Mouse (Mus musculus): ENCODE measurements around the gene Arhgap28. TPM values are rescaled to one million over a fixed set of nuclear protein-coding genes. Genes with fewer than 3 reads are reported as not detected.

Arhgap28 gene
- polyA plus RNA-seq (2015; fragmentation: Nextera tagmentation; extraction: Ambion mirVana): 26.1 and 26.7 TPM in 2 replicates

DNA sequence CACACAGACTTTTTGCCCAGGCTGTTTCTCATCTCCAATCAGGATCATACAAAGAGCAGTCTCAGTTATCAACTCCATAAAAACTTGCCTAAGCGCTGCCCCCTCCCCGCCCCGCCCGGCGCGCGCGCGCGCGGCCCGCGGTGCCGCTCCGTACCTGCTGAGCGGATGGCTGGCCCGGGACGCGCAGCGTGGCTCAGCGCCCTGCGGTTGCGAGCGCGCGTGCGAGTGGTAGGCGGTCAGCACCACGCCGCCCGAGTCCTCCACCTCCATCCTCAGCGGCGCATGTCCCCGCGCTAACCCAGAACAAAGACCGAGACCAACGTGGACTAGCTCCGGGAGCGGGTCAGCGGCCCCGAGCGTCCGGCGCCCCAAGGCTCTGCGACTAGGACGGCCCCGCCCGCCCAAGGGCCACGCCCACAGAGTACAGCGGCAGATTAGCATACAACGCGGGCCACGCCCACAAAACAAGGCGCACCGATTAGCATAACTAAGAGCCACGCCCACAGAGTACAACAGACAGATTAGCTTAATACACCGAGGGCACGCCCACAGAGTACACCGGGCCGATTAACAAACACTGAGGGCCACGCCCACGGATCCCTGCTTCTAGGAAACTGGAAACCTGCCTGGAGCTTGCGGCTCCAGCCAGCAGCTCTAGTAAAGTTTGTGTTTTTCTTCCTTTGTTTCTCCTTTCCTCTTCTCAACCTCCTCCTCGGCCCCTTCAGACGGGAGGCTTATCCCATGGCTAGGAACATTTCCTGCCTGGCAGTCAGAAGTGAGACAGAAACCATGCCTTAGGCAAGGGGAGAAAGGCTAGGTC is at the start of gene Arhgap28:
Gene Arhgap28 (minus strand): TSS at position 380 of the 820 bp plus-strand sequence.
- ATAC-seq (ENCODE audit: insufficient read depth, low FRiP score): peak; percentile 95
- Histone ChIP-seq H3K27ac (ENCODE audit: low read length) (peak within 1 kb of the TSS; percentile 98), H3K9me3 (replicated peaks; ENCODE audit: control insufficient read depth, low read length) (no peaks in the 10 kb centered on the region), H3K4me2 (ENCODE audit: low read depth, low read length) (peak within 1 kb of the TSS; percentile 67), H3K4me3 (replicated peaks; ENCODE audit: low read length) (peak within 1 kb of the TSS; percentile 80), H3K4me1 (ENCODE audit: control insufficient read depth, insufficient read depth, low read length) (peaks cover 24% of the 10 kb centered on the region; the same call in 1 of the 2 replicates), H3K9ac (ENCODE audit: low read length) (peak within 1 kb of the TSS; percentile 83), H3K27me3 (ENCODE audit: control insufficient read depth, insufficient read depth, low read length) (no peaks in the 10 kb centered on the region), H3K36me3 (ENCODE audit: control insufficient read depth, insufficient read depth, low read length) (no peaks in the 10 kb centered on the region)
- WGBS: under 1% methylated on average over 65 of the region's 65 CpGs

- H3K4me3 ChIP-seq (replicated peaks; ENCODE audit: low read length): no peak overlapping the region
- peak overlapping the region; percentile 55; the same call in 1 of the 2 replicates for H3K27ac ChIP-seq (ENCODE audit: low read length)
- ATAC-seq (ENCODE audit: insufficient read depth, low FRiP score): 0 out of 2 replicates have a peak, but pooled peaks have one; percentile 45
- no peak overlapping the region for H3K4me2 ChIP-seq (ENCODE audit: low read depth, low read length)
- 55% methylated on average over 7 of the region's 7 CpGs for WGBS
- H3K9ac ChIP-seq (ENCODE audit: low read length): peak overlapping the region; percentile 21; the same call in 1 of the 2 replicates
- H3K36me3 ChIP-seq (ENCODE audit: control insufficient read depth, insufficient read depth, low read length): no peaks in the 10 kb centered on the region
- H3K9me3 ChIP-seq (replicated peaks; ENCODE audit: control insufficient read depth, low read length): no peaks in the 10 kb centered on the region
- H3K27me3 ChIP-seq (ENCODE audit: control insufficient read depth, insufficient read depth, low read length): no peaks in the 10 kb centered on the region
- H3K4me1 ChIP-seq (ENCODE audit: control insufficient read depth, insufficient read depth, low read length): 0 out of 2 replicates have a peak, but pooled peaks cover 5% of the 10 kb centered on the region
Measured at GRCm38 (mm10) chr17:68046341-68046675, 42.4 kb upstream of the Arhgap28 start.

DNA sequence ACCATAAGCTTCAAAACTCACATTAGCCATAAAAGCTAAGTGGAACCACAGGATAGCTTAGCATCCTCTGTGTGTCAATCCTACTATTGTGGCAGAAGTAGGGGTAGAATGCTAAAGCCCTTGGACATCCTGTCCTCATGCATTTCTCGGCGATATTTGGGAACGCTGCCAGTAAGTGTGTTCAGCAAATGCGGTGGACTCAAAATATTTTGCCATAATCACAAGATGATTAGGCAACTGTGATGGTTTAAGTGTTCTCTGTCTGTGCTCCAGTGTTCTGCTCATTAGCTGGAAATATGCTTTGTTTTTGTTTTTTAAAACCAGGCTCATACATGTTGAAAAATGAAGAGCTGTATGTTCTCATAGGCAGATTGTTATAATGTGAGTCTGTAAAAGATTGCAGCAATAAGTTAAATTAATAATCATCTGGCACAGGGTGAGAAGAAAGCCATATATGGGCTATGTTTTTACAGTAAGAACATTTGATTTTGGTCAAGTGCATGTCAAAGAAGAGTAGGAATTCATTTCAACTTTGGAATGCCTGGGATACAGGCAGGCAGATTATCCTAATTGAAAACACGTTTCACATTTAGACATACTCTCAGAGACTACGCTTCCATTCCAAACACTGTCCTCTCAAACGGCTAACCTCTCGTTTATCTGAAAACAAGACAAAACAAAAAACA is 41.9 kb upstream of the Arhgap28 start:
- Histone ChIP-seq H3K27ac (ENCODE audit: low read length) (peak overlapping the region; percentile 55; the same call in 1 of the 2 replicates), H3K4me2 (ENCODE audit: low read depth, low read length) (no peak overlapping the region), H3K4me1 (ENCODE audit: control insufficient read depth, insufficient read depth, low read length) (0 out of 2 replicates have a peak, but pooled peaks cover 5% of the 10 kb centered on the region), H3K9me3 (replicated peaks; ENCODE audit: control insufficient read depth, low read length) (no peaks in the 10 kb centered on the region), H3K27me3 (ENCODE audit: control insufficient read depth, insufficient read depth, low read length) (no peaks in the 10 kb centered on the region), H3K36me3 (ENCODE audit: control insufficient read depth, insufficient read depth, low read length) (no peaks in the 10 kb centered on the region), H3K4me3 (replicated peaks; ENCODE audit: low read length) (no peak overlapping the region), H3K9ac (ENCODE audit: low read length) (no peak overlapping the region)
- peak; percentile 47 for ATAC-seq (ENCODE audit: insufficient read depth, low FRiP score)
- WGBS: 44% methylated on average over 8 of the region's 8 CpGs

DNA sequence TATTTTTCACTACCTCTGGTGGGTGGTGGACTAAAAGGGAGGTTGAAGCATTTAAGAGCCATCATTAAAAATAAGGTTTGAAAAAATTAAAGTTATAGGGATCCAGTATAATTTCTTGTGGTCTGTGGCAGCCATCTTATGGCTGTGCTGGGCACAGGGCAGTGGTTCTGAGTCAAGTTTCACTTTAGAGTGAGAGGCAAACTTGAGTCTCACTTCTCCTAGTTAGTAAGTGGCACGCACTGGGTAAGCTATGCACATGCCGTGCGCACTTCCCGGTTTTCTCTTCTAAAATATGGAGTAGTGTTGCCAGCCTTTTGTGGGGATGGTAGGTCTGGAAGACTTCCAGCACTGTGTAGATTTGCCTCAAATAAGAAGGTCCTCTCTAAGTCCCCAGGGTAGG is 38.5 kb upstream of the Arhgap28 start:
- Histone ChIP-seq H3K36me3 (ENCODE audit: control insufficient read depth, insufficient read depth, low read length) (no peaks in the 10 kb centered on the region), H3K4me3 (replicated peaks; ENCODE audit: low read length) (no peak overlapping the region), H3K27me3 (ENCODE audit: control insufficient read depth, insufficient read depth, low read length) (no peaks in the 10 kb centered on the region), H3K4me1 (ENCODE audit: control insufficient read depth, insufficient read depth, low read length) (0 out of 2 replicates have a peak, but pooled peaks cover 5% of the 10 kb centered on the region), H3K27ac (ENCODE audit: low read length) (no peak overlapping the region), H3K4me2 (ENCODE audit: low read depth, low read length) (no peak overlapping the region), H3K9ac (ENCODE audit: low read length) (no peak overlapping the region), H3K9me3 (replicated peaks; ENCODE audit: control insufficient read depth, low read length) (no peaks in the 10 kb centered on the region)
- 98% methylated on average over 4 of the region's 4 CpGs for WGBS
- ATAC-seq (ENCODE audit: insufficient read depth, low FRiP score): no peak

- WGBS: 25% methylated on average over 1 of the region's 1 CpGs
- H3K4me3 ChIP-seq (replicated peaks; ENCODE audit: low read length): no peak overlapping the region
- H3K27me3 ChIP-seq (ENCODE audit: control insufficient read depth, insufficient read depth, low read length): no peaks in the 10 kb centered on the region
- no peak overlapping the region for H3K4me2 ChIP-seq (ENCODE audit: low read depth, low read length)
- H3K4me1 ChIP-seq (ENCODE audit: control insufficient read depth, insufficient read depth, low read length): no peaks in the 10 kb centered on the region
- H3K9ac ChIP-seq (ENCODE audit: low read length): no peak overlapping the region
- ATAC-seq (ENCODE audit: insufficient read depth, low FRiP score): no peak
- H3K27ac ChIP-seq (ENCODE audit: low read length): no peak overlapping the region
- no peaks in the 10 kb centered on the region for H3K9me3 ChIP-seq (replicated peaks; ENCODE audit: control insufficient read depth, low read length)
- no peaks in the 10 kb centered on the region for H3K36me3 ChIP-seq (ENCODE audit: control insufficient read depth, insufficient read depth, low read length)
Measured at GRCm38 (mm10) chr17:68037011-68037410, 33.1 kb upstream of the Arhgap28 start.

GRCm38 (mm10) chr17:68029495-68029894 is 25.6 kb upstream of the Arhgap28 start:
- Histone ChIP-seq H3K9me3 (replicated peaks; ENCODE audit: control insufficient read depth, low read length) (no peaks in the 10 kb centered on the region), H3K4me3 (replicated peaks; ENCODE audit: low read length) (no peak overlapping the region), H3K36me3 (ENCODE audit: control insufficient read depth, insufficient read depth, low read length) (no peaks in the 10 kb centered on the region), H3K27me3 (ENCODE audit: control insufficient read depth, insufficient read depth, low read length) (no peaks in the 10 kb centered on the region), H3K27ac (ENCODE audit: low read length) (no peak overlapping the region), H3K4me1 (ENCODE audit: control insufficient read depth, insufficient read depth, low read length) (no peaks in the 10 kb centered on the region), H3K4me2 (ENCODE audit: low read depth, low read length) (no peak overlapping the region), H3K9ac (ENCODE audit: low read length) (no peak overlapping the region)
- ATAC-seq (ENCODE audit: insufficient read depth, low FRiP score): no peak
- WGBS: 83% methylated on average over 5 of the region's 5 CpGs

DNA sequence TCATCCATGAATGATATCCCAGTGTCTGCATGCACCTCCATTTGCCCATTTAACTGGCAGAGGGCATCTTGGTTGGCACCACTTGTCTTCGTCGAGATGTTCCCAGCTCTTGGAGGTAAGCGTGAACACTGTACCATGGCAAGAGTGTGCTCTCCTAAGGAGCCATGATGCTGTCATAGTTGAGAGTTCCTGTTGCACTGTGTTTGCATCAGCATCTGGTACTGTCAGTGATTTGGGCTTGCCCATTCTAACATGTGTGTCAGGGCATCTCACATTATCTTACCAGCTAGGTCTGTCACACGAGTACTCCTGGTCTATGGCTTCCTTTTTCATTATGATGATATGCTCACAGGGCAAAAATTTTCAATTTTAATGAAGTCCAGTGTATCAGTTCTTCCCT is 24.6 kb upstream of the Arhgap28 start:
- 94% methylated on average over 4 of the region's 4 CpGs for WGBS

DNA sequence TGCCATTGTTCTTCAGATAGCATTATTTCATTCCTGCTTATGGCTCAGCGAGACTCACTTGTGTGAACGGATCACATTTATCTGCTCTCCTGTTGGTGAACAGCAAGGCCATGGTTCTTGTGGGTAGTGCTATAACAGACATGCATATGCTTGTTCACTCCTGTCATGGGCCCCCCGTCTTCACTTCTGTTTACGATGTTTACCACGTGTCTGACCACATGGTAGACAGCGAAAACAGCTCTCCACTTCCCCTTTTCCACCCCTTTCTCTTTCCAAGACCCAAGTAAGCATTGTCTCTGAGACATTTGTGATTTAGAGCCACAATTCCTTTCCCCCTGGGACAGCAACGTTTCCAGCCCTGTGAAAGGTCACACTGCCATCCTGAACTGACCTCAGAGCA is 20.4 kb upstream of the Arhgap28 start:
- no peaks in the 10 kb centered on the region for H3K36me3 ChIP-seq (ENCODE audit: control insufficient read depth, insufficient read depth, low read length)
- no peaks in the 10 kb centered on the region for H3K9me3 ChIP-seq (replicated peaks; ENCODE audit: control insufficient read depth, low read length)
- H3K4me2 ChIP-seq (ENCODE audit: low read depth, low read length): no peak overlapping the region
- no peaks in the 10 kb centered on the region for H3K27me3 ChIP-seq (ENCODE audit: control insufficient read depth, insufficient read depth, low read length)
- no peak for ATAC-seq (ENCODE audit: insufficient read depth, low FRiP score)
- 69% methylated on average over 7 of the region's 7 CpGs for WGBS
- no peak overlapping the region for H3K9ac ChIP-seq (ENCODE audit: low read length)
- H3K4me3 ChIP-seq (replicated peaks; ENCODE audit: low read length): no peak overlapping the region
- no peak overlapping the region for H3K27ac ChIP-seq (ENCODE audit: low read length)
- no peaks in the 10 kb centered on the region for H3K4me1 ChIP-seq (ENCODE audit: control insufficient read depth, insufficient read depth, low read length)

More for the DNA sequence above, 24.6 kb upstream of the Arhgap28 start:
- Histone ChIP-seq H3K36me3 (ENCODE audit: control insufficient read depth, insufficient read depth, low read length) (no peaks in the 10 kb centered on the region), H3K9ac (ENCODE audit: low read length) (no peak overlapping the region), H3K27ac (ENCODE audit: low read length) (no peak overlapping the region), H3K4me3 (replicated peaks; ENCODE audit: low read length) (no peak overlapping the region), H3K4me1 (ENCODE audit: control insufficient read depth, insufficient read depth, low read length) (no peaks in the 10 kb centered on the region), H3K9me3 (replicated peaks; ENCODE audit: control insufficient read depth, low read length) (no peaks in the 10 kb centered on the region), H3K27me3 (ENCODE audit: control insufficient read depth, insufficient read depth, low read length) (no peaks in the 10 kb centered on the region), H3K4me2 (ENCODE audit: low read depth, low read length) (no peak overlapping the region)
- ATAC-seq (ENCODE audit: insufficient read depth, low FRiP score): no peak

- WGBS: 52% methylated on average over 15 of the region's 15 CpGs
- Histone ChIP-seq H3K4me2 (ENCODE audit: low read depth, low read length) (no peak overlapping the region), H3K27ac (ENCODE audit: low read length) (no peak overlapping the region), H3K9me3 (replicated peaks; ENCODE audit: control insufficient read depth, low read length) (no peaks in the 10 kb centered on the region), H3K9ac (ENCODE audit: low read length) (no peak overlapping the region), H3K36me3 (ENCODE audit: control insufficient read depth, insufficient read depth, low read length) (no peaks in the 10 kb centered on the region), H3K4me3 (replicated peaks; ENCODE audit: low read length) (no peak overlapping the region), H3K4me1 (ENCODE audit: control insufficient read depth, insufficient read depth, low read length) (no peaks in the 10 kb centered on the region), H3K27me3 (ENCODE audit: control insufficient read depth, insufficient read depth, low read length) (no peaks in the 10 kb centered on the region)
- ATAC-seq (ENCODE audit: insufficient read depth, low FRiP score): no peak
Measured at GRCm38 (mm10) chr17:68019466-68020065, 15.6 kb upstream of the Arhgap28 start.

Data from stomach, embryonic 16.5 days (tissue).